Mouse (Mus musculus): ENCODE measurements around the gene Tmc5.

DNA sequence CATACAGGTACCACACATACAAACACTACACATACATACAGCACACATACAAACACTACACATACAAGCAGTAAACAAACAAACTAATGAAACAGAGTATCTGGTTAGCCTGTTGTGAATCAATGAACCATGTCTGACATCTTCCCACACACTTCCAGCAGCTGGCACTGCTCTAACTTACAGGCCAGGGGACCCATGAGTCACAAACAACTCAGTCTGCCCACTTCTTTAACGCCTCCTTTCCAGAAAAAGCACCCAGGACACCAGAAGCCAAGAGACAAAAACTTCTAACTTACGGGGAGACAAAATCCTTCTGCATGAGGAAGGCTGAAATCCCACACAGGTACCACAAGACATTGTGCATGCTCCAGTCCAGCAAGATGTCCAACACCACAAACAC, 94.2 kb downstream of the Tmc5 start:
- TF ChIP-seq POLR2A (IDR thresholded peaks at IDR 0.05; ENCODE audit: borderline replicate concordance, extremely low read depth, insufficient read depth, insufficient read length, poor library complexity, severe bottlenecking) (no peak), CTCF (IDR thresholded peaks at IDR 0.05; ENCODE audit: borderline replicate concordance, extremely low read depth, insufficient read depth, insufficient read length) (no peak)

Measured in brain, embryonic 14.5 days (tissue).